Mouse (Mus musculus) thymus, postnatal 10 days (tissue): Measurements from ENCODE around the gene Tmem200a.

ENCODE experiments used
- DNase-seq, 2 experiments: peaks; one replicate each; pipeline ENCODE4 v3.0.0; 2021; ENCODE audit warnings: low spot score in 2 of 2

The Tmem200a gene

GRCm38 (mm10) chr10:26078521-26079142, at the start of gene Tmem200a:
Tmem200a (minus strand) TSS chr10:26079052.
- peak in 1 of 2 experiments; percentile 17 for DNase-seq

GRCm38 (mm10) chr10:26119822-26120183, 41.0 kb upstream of the Tmem200a start:
- DNase-seq, result no peak

GRCm38 (mm10) chr10:26119067-26119821, 40.4 kb upstream of the Tmem200a start:
- DNase-seq, result no peak

GRCm38 (mm10) chr10:26114409-26114808, 35.6 kb upstream of the Tmem200a start:
- no peak for DNase-seq

- no peak for DNase-seq
Measured at GRCm38 (mm10) chr10:26103330-26103982, 24.6 kb upstream of the Tmem200a start.

- DNase-seq, result no peak
Measured at GRCm38 (mm10) chr10:26082081-26082480, 3.2 kb upstream of the Tmem200a start.

GRCm38 (mm10) chr10:26079678-26080077, 826 bp upstream of the Tmem200a start:
- DNase-seq, result no peak

- no peak for DNase-seq
Measured at GRCm38 (mm10) chr10:26077671-26078481, 976 bp downstream of the Tmem200a start, which contains the start of gene Gm9767. Gm9767 (plus strand) TSS chr10:26078255.

- no peak for DNase-seq
Measured at GRCm38 (mm10) chr10:26076949-26077348, 1.9 kb downstream of the Tmem200a start.

GRCm38 (mm10) chr10:26071986-26072385, 6.9 kb downstream of the Tmem200a start:
- no peak for DNase-seq

GRCm38 (mm10) chr10:26063071-26063470, 15.8 kb downstream of the Tmem200a start:
- no peak for DNase-seq

- DNase-seq, result no peak
Measured at GRCm38 (mm10) chr10:26059662-26060307, 19.1 kb downstream of the Tmem200a start.

GRCm38 (mm10) chr10:26051177-26051576, 27.7 kb downstream of the Tmem200a start:
- DNase-seq, result no peak

- DNase-seq, result no peak
Measured at GRCm38 (mm10) chr10:26034931-26035330, 43.9 kb downstream of the Tmem200a start.

GRCm38 (mm10) chr10:26018740-26019139, 60.1 kb downstream of the Tmem200a start:
- DNase-seq, result no peak

- DNase-seq, result no peak
Measured at GRCm38 (mm10) chr10:26014298-26014697, 64.6 kb downstream of the Tmem200a start.

GRCm38 (mm10) chr10:26008948-26009347, 69.9 kb downstream of the Tmem200a start:
- no peak for DNase-seq

- no peak for DNase-seq
Measured at GRCm38 (mm10) chr10:26005471-26005870, 73.4 kb downstream of the Tmem200a start.

- DNase-seq, result no peak
Measured at GRCm38 (mm10) chr10:26000893-26001292, 78.0 kb downstream of the Tmem200a start.

- DNase-seq, result no peak
Measured at GRCm38 (mm10) chr10:25999291-25999930, 79.4 kb downstream of the Tmem200a start.

GRCm38 (mm10) chr10:25984056-25984455, 94.8 kb downstream of the Tmem200a start:
- no peak for DNase-seq
